Mouse (Mus musculus) hindbrain, embryonic 15.5 days (tissue): ENCODE results near the gene Ing1. TPM values are rescaled to one million over a fixed set of nuclear protein-coding genes. Genes with fewer than 3 reads are reported as not detected.
A peak's percentile ranks its signal among the peaks of the same experiment; 100 is the strongest.

Experiments
- ATAC-seq: fragments of 200-750 bp; cut with Nextera tagmentation; 2 replicates; pipeline ENCODE4 v1.8.0; 2017; ENCODE audit warnings: low read depth, moderate number of reproducible peaks, moderate TSS enrichment; ENCODE audit not compliant: low FRiP score
- H3K27ac ChIP-seq: fragments of 300-500 bp; sonication (generic); replicated peaks from 2 replicates; pipeline ENCODE4 v1.5.1; 2015; ENCODE audit warnings: mild to moderate bottlenecking, inconsistent platforms
- H3K27me3 ChIP-seq: fragments of 300-500 bp; sonication (generic); 2 replicates; pipeline ENCODE4 v1.6.1; 2015; ENCODE audit warnings: control low read depth, inconsistent platforms
- H3K36me3 ChIP-seq: fragments of 300-500 bp; sonication (generic); 2 replicates; pipeline ENCODE4 v1.6.1; 2015; ENCODE audit warnings: control low read depth, inconsistent platforms
- H3K4me1 ChIP-seq: fragments of 300-500 bp; sonication (generic); replicated peaks from 2 replicates; pipeline ENCODE4 v1.6.1; 2015; ENCODE audit warnings: control low read depth, inconsistent platforms
- H3K4me2 ChIP-seq: fragments of 300-500 bp; sonication (generic); 2 replicates; pipeline ENCODE4 v1.6.1; 2015; ENCODE audit warnings: moderate library complexity, mild to moderate bottlenecking, inconsistent platforms
- H3K4me3 ChIP-seq: fragments of 300-500 bp; sonication (generic); 2 replicates; pipeline ENCODE4 v1.5.1; 2015; ENCODE audit warnings: mild to moderate bottlenecking, inconsistent platforms
- H3K9ac ChIP-seq: fragments of 300-500 bp; sonication (generic); 2 replicates; pipeline ENCODE4 v1.6.1; 2015; ENCODE audit warnings: inconsistent platforms
- H3K9me3 ChIP-seq: fragments of 300-500 bp; sonication (generic); 2 replicates; pipeline ENCODE4 v1.6.1; 2016; ENCODE audit warnings: control low read depth, inconsistent platforms
- WGBS: fragments of 180-500 bp; shearing (Covaris S2); methylation state at CpG from one replicate; pipeline ENCODE4 v1.1.7; 2015; 5-methylcytosine and 5-hydroxymethylcytosine counted together
- polyA plus RNA-seq: library from polyadenylated mRNA; unstranded; fragments of >200 nt; fragmentation: Nextera tagmentation; extraction: Ambion mirVana; gene quantifications from 2 replicates; pipeline ENCODE4 v1.2.1, GENCODE M21; 2015

Gene Ing1
- 45.7 TPM in 2 replicates for polyA plus RNA-seq

DNA sequence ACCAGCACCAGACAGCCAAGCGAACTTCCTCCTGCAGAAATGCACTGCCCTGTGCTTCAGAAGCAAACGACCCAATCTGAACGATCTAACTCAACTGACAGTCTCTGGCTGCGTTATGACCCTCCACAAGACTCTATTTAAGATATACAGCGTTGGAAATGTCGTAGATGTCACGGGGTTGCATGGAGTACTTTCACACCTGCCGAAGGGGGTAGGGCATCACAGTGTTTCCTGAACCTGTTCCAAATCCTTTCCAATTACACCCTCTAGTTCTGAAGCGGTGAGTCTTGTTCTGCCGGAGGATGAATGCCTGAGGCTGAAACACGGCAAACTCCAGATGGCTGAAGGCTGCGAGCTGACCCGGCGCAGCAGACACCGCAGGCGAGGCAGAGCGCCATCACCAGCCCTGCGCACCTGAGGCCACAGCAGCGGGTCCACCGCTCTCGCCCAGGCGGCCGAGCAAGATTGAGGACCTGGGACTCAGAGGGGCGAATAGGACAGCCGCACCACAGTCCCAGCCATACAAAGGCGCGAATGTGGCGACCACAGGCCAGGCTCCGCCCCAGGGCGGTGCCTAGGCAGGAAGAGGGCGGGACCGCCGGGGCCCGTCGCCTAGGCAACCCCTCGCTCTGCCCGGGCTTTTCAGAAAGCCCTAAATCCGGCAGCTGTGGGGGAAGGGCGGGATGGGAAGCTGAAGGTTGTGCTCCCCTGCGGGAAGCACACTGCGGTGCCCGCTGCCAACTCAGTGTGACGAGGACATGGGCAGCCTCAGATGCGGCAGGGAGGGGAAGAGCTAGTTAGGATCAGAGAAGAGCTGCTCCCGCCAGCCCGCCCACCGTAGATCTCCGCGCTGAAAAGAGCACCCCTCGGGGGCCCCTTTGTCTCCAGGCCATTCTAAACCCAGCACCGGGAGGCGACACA, at the start of gene Ing1:
Gene Ing1, plus strand, starts transcription at position 773 of the 921 bp plus-strand sequence.
- peak; percentile 83 for ATAC-seq
- Histone ChIP-seq H3K4me1 (peaks cover 35% of the 10 kb centered on the region), H3K9ac (peak within 1 kb of the TSS; percentile 85), H3K27ac (peak within 1 kb of the TSS; percentile 100), H3K36me3 (no peaks in the 10 kb centered on the region), H3K27me3 (no peaks in the 10 kb centered on the region), H3K4me3 (peak within 1 kb of the TSS; percentile 95), H3K4me2 (peak within 1 kb of the TSS; percentile 82), H3K9me3 (no peaks in the 10 kb centered on the region)
- under 1% methylated on average over 52 of the region's 52 CpGs for whole genome bisulfite sequencing

DNA sequence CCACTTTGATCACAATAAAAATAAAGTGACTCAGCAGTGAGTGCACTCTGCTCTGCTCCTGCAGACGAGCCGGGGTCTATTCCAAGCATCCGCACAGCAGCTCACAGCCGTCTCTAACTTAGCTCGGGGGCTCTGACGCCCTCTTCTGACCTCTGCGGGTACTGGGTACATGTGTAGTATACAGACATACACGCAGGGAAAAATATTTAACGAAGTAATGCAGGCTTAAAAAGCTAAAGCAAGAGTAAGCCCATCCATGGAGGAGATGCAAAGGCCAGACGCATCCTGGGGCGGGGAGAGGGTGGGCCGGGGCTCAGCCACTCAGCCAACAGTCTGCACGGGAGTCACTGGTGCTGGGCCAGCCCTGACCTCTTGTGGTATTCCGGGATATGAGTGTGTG, 49.3 kb upstream of the Ing1 start:
- WGBS = 82% methylated on average over 14 of the region's 14 CpGs
- ATAC-seq = no peak
- H3K27me3 ChIP-seq = no peaks in the 10 kb centered on the region
- H3K9me3 ChIP-seq = no peaks in the 10 kb centered on the region
- H3K4me1 ChIP-seq = no peaks in the 10 kb centered on the region
- no peak overlapping the region for H3K4me3 ChIP-seq
- no peak overlapping the region for H3K9ac ChIP-seq
- peaks cover 66% of the 10 kb centered on the region for H3K36me3 ChIP-seq
- no peak overlapping the region for H3K27ac ChIP-seq
- H3K4me2 ChIP-seq = no peak overlapping the region

DNA sequence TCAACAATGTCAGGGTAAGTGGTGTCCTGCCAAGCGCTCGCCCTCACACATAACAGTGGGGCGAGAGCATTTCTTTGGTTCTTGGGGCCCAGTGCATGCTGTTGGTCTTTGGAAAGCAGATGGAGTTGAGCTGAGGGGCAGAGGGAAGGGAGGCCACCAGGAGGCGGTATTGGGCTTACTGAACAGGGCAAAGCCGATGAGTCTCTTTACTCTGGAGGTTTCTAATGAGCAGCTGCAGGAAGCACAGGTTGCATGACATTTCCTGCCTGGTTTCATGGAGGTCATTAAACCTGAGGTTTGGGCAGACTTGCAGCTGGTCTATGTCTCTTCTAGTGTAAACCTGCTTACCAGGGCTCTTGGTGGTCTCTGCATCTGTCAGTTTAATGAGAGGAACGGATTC, 48.6 kb upstream of the Ing1 start:
- H3K4me3 ChIP-seq = no peak overlapping the region
- H3K27me3 ChIP-seq = no peaks in the 10 kb centered on the region
- H3K4me2 ChIP-seq = no peak overlapping the region
- no peak overlapping the region for H3K9ac ChIP-seq
- peaks cover 73% of the 10 kb centered on the region for H3K36me3 ChIP-seq
- ATAC-seq = no peak
- H3K9me3 ChIP-seq = no peaks in the 10 kb centered on the region
- H3K27ac ChIP-seq = no peak overlapping the region
- H3K4me1 ChIP-seq = no peaks in the 10 kb centered on the region
- WGBS = 69% methylated on average over 6 of the region's 6 CpGs

DNA sequence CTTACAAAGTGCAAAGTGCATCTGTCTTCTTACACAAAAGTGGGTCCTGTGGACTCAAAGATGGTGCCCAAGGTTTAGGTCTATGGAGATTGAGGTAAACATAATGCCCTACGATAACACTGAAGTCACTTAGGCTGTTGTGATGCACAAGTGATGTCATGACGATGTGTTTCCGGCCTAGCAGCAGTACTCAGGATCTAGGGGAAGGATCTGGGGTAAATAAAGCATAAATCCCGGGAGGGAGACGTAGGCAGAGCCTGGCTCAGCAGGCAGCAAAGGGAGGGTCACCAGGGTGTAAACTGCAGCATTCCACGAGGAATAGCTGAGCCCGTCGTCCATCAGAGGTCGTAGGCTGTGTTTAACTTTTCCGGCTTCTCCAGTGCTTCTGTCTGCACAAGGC, 46.5 kb upstream of the Ing1 start:
- ATAC-seq = no peak
- WGBS = 86% methylated on average over 10 of the region's 10 CpGs
- Histone ChIP-seq H3K27ac (no peak overlapping the region), H3K4me1 (no peaks in the 10 kb centered on the region), H3K4me3 (no peak overlapping the region), H3K4me2 (no peak overlapping the region), H3K9me3 (no peaks in the 10 kb centered on the region), H3K27me3 (no peaks in the 10 kb centered on the region), H3K36me3 (peaks cover 84% of the 10 kb centered on the region), H3K9ac (no peak overlapping the region)

GRCm38 (mm10) chr8:11510971-11511370, 44.4 kb upstream of the Ing1 start:
- Histone ChIP-seq H3K27ac (no peak overlapping the region), H3K27me3 (no peaks in the 10 kb centered on the region), H3K9me3 (no peaks in the 10 kb centered on the region), H3K4me3 (no peak overlapping the region), H3K4me1 (no peaks in the 10 kb centered on the region), H3K9ac (no peak overlapping the region), H3K4me2 (no peak overlapping the region), H3K36me3 (peaks cover 80% of the 10 kb centered on the region)
- WGBS = 81% methylated on average over 5 of the region's 5 CpGs
- no peak for ATAC-seq

DNA sequence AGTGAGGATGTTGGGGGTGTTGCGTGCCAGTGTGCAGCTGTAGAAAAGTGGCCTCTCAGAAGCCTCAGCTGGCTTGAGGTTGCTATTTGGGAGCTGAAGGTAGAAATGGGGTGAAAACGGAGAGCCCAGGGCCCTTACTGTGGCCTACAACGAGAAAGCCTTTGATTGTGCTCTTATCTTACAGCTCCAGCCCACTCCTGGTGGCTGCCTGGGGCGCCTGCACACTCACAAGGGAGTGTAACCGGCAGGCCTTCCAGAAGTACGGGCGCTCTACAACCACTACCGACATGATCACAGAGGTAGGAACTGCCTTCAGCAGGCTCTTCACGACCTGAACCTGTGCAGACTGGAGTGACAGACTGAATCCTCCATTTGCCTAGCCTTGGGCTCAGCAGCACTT, 42.7 kb upstream of the Ing1 start:
- no peak for ATAC-seq
- H3K4me3 ChIP-seq = no peak overlapping the region
- 92% methylated on average over 9 of the region's 9 CpGs for WGBS
- H3K27me3 ChIP-seq = no peaks in the 10 kb centered on the region
- no peak overlapping the region for H3K9ac ChIP-seq
- H3K4me1 ChIP-seq = no peaks in the 10 kb centered on the region
- H3K36me3 ChIP-seq = peaks cover 82% of the 10 kb centered on the region
- H3K9me3 ChIP-seq = no peaks in the 10 kb centered on the region
- no peak overlapping the region for H3K4me2 ChIP-seq
- H3K27ac ChIP-seq = no peak overlapping the region

- WGBS = 89% methylated on average over 5 of the region's 5 CpGs
- Histone ChIP-seq H3K36me3 (peaks cover 83% of the 10 kb centered on the region), H3K4me2 (no peak overlapping the region), H3K4me1 (no peaks in the 10 kb centered on the region), H3K9ac (no peak overlapping the region), H3K27ac (no peak overlapping the region), H3K27me3 (no peaks in the 10 kb centered on the region), H3K4me3 (no peak overlapping the region), H3K9me3 (no peaks in the 10 kb centered on the region)
- no peak for ATAC-seq
Observed at GRCm38 (mm10) chr8:11513247-11513646, 42.1 kb upstream of the Ing1 start.

DNA sequence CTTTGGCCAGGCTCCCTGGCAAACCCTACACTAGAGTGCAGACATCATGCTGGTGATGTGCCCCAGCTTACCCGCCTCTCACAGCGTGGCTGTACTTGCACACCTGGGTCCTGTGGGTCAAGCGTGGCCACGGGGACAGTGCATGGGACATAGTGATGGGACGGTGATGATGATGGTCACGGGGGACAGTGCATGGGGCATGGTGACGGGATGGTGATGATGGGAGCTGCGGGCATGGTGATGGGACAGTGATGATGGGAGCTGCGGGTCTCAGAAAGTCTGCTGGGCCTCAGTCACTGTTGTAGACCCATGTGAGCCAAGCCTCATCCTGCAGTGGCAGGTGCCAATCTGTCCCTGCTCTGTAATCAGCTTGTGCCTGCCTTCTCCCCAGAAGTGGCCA, 39.1 kb upstream of the Ing1 start:
- 98% methylated on average over 9 of the region's 9 CpGs for WGBS
- Histone ChIP-seq H3K27ac (no peak overlapping the region), H3K4me1 (no peaks in the 10 kb centered on the region), H3K27me3 (no peaks in the 10 kb centered on the region), H3K4me2 (no peak overlapping the region), H3K4me3 (no peak overlapping the region), H3K9me3 (no peaks in the 10 kb centered on the region), H3K9ac (no peak overlapping the region), H3K36me3 (peaks cover 59% of the 10 kb centered on the region)
- ATAC-seq = no peak

DNA sequence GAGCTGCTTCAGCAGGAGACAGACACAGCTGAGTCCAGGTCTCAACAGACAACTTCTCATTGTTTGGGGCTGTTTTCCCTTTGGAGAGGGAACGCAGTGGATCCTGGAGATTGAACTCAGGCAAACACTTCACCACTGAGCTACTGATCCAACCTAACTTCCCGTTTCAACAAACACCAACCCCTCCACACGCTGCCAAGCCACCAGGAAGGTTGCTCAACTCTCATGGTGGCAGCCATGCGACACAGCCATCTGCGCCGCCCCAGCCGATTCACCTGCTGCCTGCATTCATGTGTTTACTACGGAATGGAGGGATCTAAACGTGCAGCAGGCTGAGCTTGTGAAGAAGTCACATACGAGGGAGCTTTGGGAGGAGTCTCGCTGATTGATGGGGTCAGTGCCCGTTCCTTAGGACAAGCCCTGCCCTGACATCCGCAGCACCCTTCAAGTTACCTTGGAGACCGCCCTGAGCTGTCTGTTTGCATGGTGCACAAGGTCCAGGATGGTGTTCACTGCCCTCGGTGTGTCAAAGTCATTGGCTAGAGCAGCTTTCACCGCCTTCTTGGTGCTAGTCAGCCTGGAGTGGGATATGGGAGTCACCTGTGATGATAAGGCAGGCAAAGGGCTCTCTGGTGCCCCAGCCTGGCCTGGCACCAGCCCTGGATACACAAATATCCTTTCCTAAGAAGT, 37.9 kb upstream of the Ing1 start:
- H3K27ac ChIP-seq = no peak overlapping the region
- H3K4me1 ChIP-seq = no peaks in the 10 kb centered on the region
- H3K4me3 ChIP-seq = no peak overlapping the region
- no peak overlapping the region for H3K4me2 ChIP-seq
- 88% methylated on average over 16 of the region's 16 CpGs for WGBS
- H3K9ac ChIP-seq = no peak overlapping the region
- ATAC-seq = no peak
- H3K27me3 ChIP-seq = no peaks in the 10 kb centered on the region
- H3K36me3 ChIP-seq = peaks cover 52% of the 10 kb centered on the region
- H3K9me3 ChIP-seq = no peaks in the 10 kb centered on the region

- Histone ChIP-seq H3K36me3 (peaks cover 46% of the 10 kb centered on the region), H3K4me1 (no peaks in the 10 kb centered on the region), H3K9me3 (no peaks in the 10 kb centered on the region), H3K9ac (no peak overlapping the region), H3K27me3 (no peaks in the 10 kb centered on the region), H3K4me3 (no peak overlapping the region), H3K27ac (no peak overlapping the region), H3K4me2 (no peak overlapping the region)
- ATAC-seq = no peak
- 88% methylated on average over 6 of the region's 6 CpGs for WGBS
Observed at GRCm38 (mm10) chr8:11518056-11518396, 37.3 kb upstream of the Ing1 start.

DNA sequence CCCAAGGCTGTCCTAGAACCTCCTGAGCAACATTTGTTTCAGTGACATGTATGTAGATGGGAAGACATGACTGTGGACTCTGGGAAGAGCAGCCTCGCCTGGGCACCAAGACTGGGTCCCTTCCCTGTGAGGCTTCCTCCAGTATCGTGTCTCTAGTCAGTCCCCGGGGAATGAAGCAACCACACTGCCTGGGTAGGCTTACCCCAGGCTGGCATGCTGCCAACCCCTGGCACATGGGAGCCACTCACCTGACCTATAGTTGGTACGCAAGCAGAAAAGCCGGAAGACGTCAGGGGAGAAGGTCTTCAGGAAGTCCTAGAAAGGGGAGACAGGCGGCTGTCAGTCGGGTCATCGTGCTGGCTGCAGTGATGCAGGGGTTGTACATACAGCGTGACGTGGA, 36.7 kb upstream of the Ing1 start:
- Histone ChIP-seq H3K4me2 (no peak overlapping the region), H3K27me3 (no peaks in the 10 kb centered on the region), H3K9me3 (no peaks in the 10 kb centered on the region), H3K27ac (no peak overlapping the region), H3K4me3 (no peak overlapping the region), H3K4me1 (no peaks in the 10 kb centered on the region), H3K36me3 (peaks cover 41% of the 10 kb centered on the region), H3K9ac (no peak overlapping the region)
- no peak for ATAC-seq
- WGBS = 88% methylated on average over 11 of the region's 11 CpGs

DNA sequence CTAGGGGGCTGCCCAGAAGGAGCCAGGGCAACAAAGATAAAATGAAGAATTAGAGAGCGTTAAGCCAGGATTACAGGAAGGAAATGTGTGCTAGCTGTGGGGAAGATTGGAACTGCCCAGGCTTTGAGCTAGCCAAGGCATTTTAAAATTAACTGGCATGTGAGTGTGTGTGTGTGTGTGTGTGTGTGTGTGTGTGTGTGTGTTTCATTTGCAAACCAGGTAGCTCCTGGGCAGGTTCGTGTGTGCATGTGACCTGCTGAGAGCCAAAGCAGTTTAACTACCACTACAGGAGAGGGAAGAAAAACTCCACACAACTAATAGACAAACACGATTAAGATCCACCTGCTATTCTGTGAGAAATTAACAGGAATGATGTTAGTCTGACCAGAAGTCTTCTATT, 32.0 kb upstream of the Ing1 start:
- H3K36me3 ChIP-seq = peaks cover 4% of the 10 kb centered on the region; the same call in 1 of the 2 replicates

More for the DNA sequence above, 32.0 kb upstream of the Ing1 start:
- H3K4me2 ChIP-seq = no peak overlapping the region
- no peaks in the 10 kb centered on the region for H3K4me1 ChIP-seq
- 90% methylated on average over 3 of the region's 3 CpGs for WGBS
- ATAC-seq = no peak
- H3K9me3 ChIP-seq = no peaks in the 10 kb centered on the region
- no peaks in the 10 kb centered on the region for H3K27me3 ChIP-seq
- no peak overlapping the region for H3K27ac ChIP-seq
- H3K9ac ChIP-seq = no peak overlapping the region
- no peak overlapping the region for H3K4me3 ChIP-seq
